Mouse (Mus musculus) myocyte (in vitro differentiated cells): ENCODE results near the gene Zfp385c.

ENCODE experiments used
- CEBPB ChIP-seq: IDR thresholded peaks from 2 replicates; pipeline ENCODE4 v1.6.1; 2011; ENCODE audit warnings: mild to moderate bottlenecking, moderate library complexity; ENCODE audit not compliant: poor library complexity, insufficient read depth, severe bottlenecking
- E2F4 ChIP-seq: IDR thresholded peaks from one replicate; pipeline ENCODE4 v1.6.1; 2011; ENCODE audit warnings: mild to moderate bottlenecking, control low read depth, moderate library complexity; ENCODE audit not compliant: insufficient read depth
- MAX ChIP-seq: IDR thresholded peaks from one replicate; pipeline ENCODE4 v1.6.1; 2011; ENCODE audit warnings: low read depth, mild to moderate bottlenecking, control low read depth
- MYOD1 ChIP-seq, 3 experiments: IDR thresholded peaks; one replicate each; pipeline ENCODE4 v1.6.1; 2011; ENCODE audit warnings: control low read depth in 2 of 3, low read depth in 2 of 3, mild to moderate bottlenecking in 2 of 3, moderate library complexity in 1 of 3; ENCODE audit not compliant: insufficient read length in 2 of 3, control insufficient read depth in 1 of 3
- MYOG ChIP-seq, 3 experiments: IDR thresholded peaks; one replicate each; pipeline ENCODE4 v1.6.1; 2011; ENCODE audit warnings: control low read depth in 2 of 3, low read depth in 2 of 3, mild to moderate bottlenecking in 2 of 3; ENCODE audit not compliant: insufficient read length in 2 of 3, control insufficient read depth in 1 of 3, insufficient read depth in 1 of 3
- POLR2A ChIP-seq: IDR thresholded peaks from one replicate; pipeline ENCODE4 v1.6.1; 2011; ENCODE audit warnings: low read depth, mild to moderate bottlenecking, control low read depth, moderate library complexity; ENCODE audit not compliant: insufficient read length
- POLR2AphosphoS2 ChIP-seq: IDR thresholded peaks from one replicate; pipeline ENCODE4 v1.6.1; 2011; ENCODE audit warnings: low read depth, control low read depth; ENCODE audit not compliant: insufficient read length
- REST ChIP-seq: IDR thresholded peaks from one replicate; pipeline ENCODE4 v1.6.1; 2011; ENCODE audit warnings: mild to moderate bottlenecking, control low read depth, moderate library complexity; ENCODE audit not compliant: insufficient read depth, insufficient read length
- SRF ChIP-seq: IDR thresholded peaks from one replicate; pipeline ENCODE4 v1.6.1; 2011; ENCODE audit warnings: low read depth; ENCODE audit not compliant: control insufficient read depth, insufficient read length
- TCF12 ChIP-seq: IDR thresholded peaks from one replicate; pipeline ENCODE4 v1.6.1; 2011; ENCODE audit warnings: mild to moderate bottlenecking, control low read depth; ENCODE audit not compliant: poor library complexity, insufficient read depth, severe bottlenecking
- TCF3 ChIP-seq: IDR thresholded peaks from one replicate; pipeline ENCODE4 v1.6.1; 2011; ENCODE audit warnings: low read depth, control low read depth; ENCODE audit not compliant: insufficient read length
- USF1 ChIP-seq: IDR thresholded peaks from one replicate; pipeline ENCODE4 v1.6.1; 2011; ENCODE audit warnings: low read depth, mild to moderate bottlenecking, control low read depth, moderate library complexity

- TF ChIP-seq MAX (no peak), POLR2A (no peak), POLR2AphosphoS2 (no peak), E2F4 (no peak), TCF12 (no peak), CEBPB (no peak), MYOD1 (IDR thresholded peaks at IDR 0.05; ENCODE audit: control insufficient read depth in 1 of 3, insufficient read length in 2 of 3, low read depth in 2 of 3) (no peak), USF1 (no peak), MYOG (IDR thresholded peaks at IDR 0.05; ENCODE audit: control insufficient read depth in 1 of 3, insufficient read depth in 1 of 3, insufficient read length in 2 of 3, low read depth in 2 of 3) (no peak), REST (no peak), SRF (no peak), TCF3 (no peak)
These were observed 26.2 kb upstream of the Zfp385c start for GRCm38 (mm10) chr11:100718462-100718861.
